Mouse (Mus musculus) stomach, postnatal 0 days (tissue): ENCODE results near the gene Xrra1.

ENCODE experiments used
- CTCF ChIP-seq: IDR thresholded peaks from 2 replicates; pipeline ENCODE4 v1.5.1; 2016; ENCODE audit warnings: antibody characterized with exemption, low read depth, mild to moderate bottlenecking, moderate library complexity
- EP300 ChIP-seq: optimal IDR thresholded peaks from 2 replicates; pipeline ENCODE3; 2016; ENCODE audit warnings: antibody characterized with exemption

DNA sequence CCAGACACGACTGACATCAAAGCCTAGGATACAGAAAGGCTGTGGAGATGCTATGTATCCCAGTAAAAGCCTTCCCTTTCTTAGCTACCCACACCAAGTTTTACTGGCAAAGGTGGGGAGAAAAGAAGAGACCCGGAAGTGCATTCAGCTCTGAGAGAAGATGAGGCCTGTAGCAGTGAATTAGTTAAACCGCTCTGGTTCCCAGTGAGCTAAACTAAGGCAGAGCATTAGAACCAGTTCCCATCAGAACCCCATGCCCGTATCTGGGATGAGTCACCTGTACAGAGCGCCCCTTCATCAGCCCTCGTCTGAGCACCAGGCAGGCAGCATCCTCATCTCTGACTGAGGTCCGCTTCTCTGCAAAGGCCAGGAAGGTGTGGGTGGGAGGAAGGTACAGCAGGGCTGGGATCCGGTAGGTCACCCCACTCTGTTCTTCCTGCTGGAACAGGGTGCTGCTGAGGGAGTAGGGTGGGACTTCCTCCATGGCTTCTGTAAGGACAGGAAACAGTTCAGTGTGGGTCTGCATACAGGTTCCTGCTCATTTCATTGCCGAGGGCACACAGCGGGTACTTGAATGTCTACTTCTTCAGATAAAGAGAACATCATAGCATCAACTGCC is 35.8 kb upstream of the Xrra1 start:
- TF ChIP-seq CTCF (no peak), EP300 (no peak)
